Mouse (Mus musculus): ENCODE measurements around the gene Foxo6. TPM values are rescaled to one million over a fixed set of nuclear protein-coding genes. Genes with fewer than 3 reads are reported as not detected.

Foxo6 gene
- polyA plus RNA-seq, 1 experiment from 2014 or later, result 0.11 TPM

DNA sequence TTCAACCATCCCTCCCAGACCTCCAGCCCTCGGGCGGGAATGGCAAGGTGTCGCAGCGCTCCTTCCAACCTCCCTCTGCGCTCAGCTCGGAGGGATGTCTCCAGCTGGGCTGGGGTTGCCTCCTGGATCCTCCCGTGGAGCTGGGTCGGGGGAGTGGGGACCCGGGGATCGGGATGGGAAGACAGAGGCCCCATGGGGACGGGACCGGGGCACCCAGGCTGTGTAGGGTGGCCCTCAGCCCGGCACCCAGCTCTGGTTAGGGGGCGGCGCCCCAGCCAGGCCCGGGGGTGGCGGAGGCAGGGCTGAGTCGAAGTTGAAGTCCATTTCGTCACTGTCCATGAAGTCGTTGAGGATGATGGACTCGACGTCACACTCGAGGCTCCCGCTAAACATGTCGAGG is 19.5 kb downstream of the Foxo6 start:
- WGBS, result 5% methylated on average over 25 of the region's 25 CpGs
- no peak overlapping the region for H3K27ac ChIP-seq (ENCODE audit: low read depth)
- no peak for TF ChIP-seq CTCF (IDR thresholded peaks at IDR 0.05; ENCODE audit: low read depth)
- H3K27me3 ChIP-seq (ENCODE audit: insufficient read depth, low read length), result peaks cover 77% of the 10 kb centered on the region
- no peaks in the 10 kb centered on the region for H3K9me3 ChIP-seq (ENCODE audit: low read depth, low read length)
- ATAC-seq (ENCODE audit: insufficient read depth) (no peak), DNase-seq (no peak)
- peak overlapping the region; percentile 72 for H3K4me2 ChIP-seq
- peak overlapping the region; percentile 32; the same call in 1 of the 2 replicates for H3K9ac ChIP-seq
- peak overlapping the region; percentile 40 for H3K4me3 ChIP-seq (ENCODE audit: low read depth, low read length)
- H3K4me1 ChIP-seq (ENCODE audit: insufficient read depth), result peaks cover 4% of the 10 kb centered on the region; the same call in 1 of the 2 replicates
- no peaks in the 10 kb centered on the region for H3K36me3 ChIP-seq (ENCODE audit: insufficient read depth)

DNA sequence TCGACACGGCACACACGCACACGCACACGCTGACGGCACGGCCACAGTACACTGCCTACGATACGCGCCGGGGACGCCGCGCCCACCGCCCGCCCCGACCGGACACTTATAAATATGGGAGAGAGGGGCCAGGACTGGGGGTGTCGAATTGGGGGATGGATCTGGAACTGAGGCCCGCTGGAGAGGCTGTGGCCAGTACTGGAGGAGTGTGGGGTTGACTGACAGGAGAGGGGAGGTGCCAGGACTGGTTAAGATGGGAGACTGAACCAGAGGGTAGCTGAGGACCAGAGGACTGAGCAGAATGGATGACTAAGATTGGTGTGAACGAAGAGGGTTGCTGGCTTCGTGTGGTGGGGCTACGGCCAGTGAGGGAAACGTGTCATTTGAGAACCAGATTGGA is 20.0 kb downstream of the Foxo6 start:
- Histone ChIP-seq H3K4me3 (ENCODE audit: low read depth, low read length) (no peak overlapping the region; the same call in 1 of the 2 replicates), H3K9me3 (ENCODE audit: low read depth, low read length) (no peaks in the 10 kb centered on the region), H3K36me3 (ENCODE audit: insufficient read depth) (no peaks in the 10 kb centered on the region), H3K9ac (no peak overlapping the region), H3K4me2 (no peak overlapping the region), H3K27ac (ENCODE audit: low read depth) (no peak overlapping the region), H3K27me3 (ENCODE audit: insufficient read depth, low read length) (peaks cover 72% of the 10 kb centered on the region), H3K4me1 (ENCODE audit: insufficient read depth) (peaks cover 4% of the 10 kb centered on the region; the same call in 1 of the 2 replicates)
- DNase-seq, result no peak
- no peak; the same call in 1 of the 2 replicates for ATAC-seq (ENCODE audit: insufficient read depth)
- TF ChIP-seq CTCF (IDR thresholded peaks at IDR 0.05; ENCODE audit: low read depth), result no peak
- 29% methylated on average over 24 of the region's 24 CpGs for WGBS

DNA sequence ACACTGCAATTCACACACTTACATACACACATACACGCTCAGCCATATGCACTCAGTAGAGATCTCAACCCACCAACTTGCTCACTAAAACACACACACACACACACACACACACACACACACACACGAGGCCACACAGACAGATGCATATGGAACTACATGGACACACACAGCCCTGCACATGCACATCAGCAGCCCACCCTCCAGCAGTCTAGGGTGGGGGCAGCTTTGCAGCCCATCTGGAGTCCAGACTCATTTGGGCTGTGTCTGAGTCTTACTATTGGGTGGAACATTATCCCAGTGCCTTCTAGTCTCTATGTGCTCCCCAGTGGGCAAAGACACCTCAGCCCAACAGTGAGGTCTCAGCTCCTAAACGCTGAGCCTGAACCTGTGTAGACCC is 23.0 kb downstream of the Foxo6 start:
- Histone ChIP-seq H3K4me2 (no peak overlapping the region), H3K9ac (no peak overlapping the region), H3K27me3 (ENCODE audit: insufficient read depth, low read length) (peaks cover 50% of the 10 kb centered on the region), H3K27ac (ENCODE audit: low read depth) (no peak overlapping the region), H3K9me3 (ENCODE audit: low read depth, low read length) (no peaks in the 10 kb centered on the region), H3K36me3 (ENCODE audit: insufficient read depth) (no peaks in the 10 kb centered on the region), H3K4me1 (ENCODE audit: insufficient read depth) (peaks cover 4% of the 10 kb centered on the region; the same call in 1 of the 2 replicates), H3K4me3 (ENCODE audit: low read depth, low read length) (no peak overlapping the region)
- WGBS, result 58% methylated on average over 3 of the region's 3 CpGs
- DNase-seq (no peak), ATAC-seq (ENCODE audit: insufficient read depth) (no peak)
- TF ChIP-seq CTCF (IDR thresholded peaks at IDR 0.05; ENCODE audit: low read depth), result no peak

DNA sequence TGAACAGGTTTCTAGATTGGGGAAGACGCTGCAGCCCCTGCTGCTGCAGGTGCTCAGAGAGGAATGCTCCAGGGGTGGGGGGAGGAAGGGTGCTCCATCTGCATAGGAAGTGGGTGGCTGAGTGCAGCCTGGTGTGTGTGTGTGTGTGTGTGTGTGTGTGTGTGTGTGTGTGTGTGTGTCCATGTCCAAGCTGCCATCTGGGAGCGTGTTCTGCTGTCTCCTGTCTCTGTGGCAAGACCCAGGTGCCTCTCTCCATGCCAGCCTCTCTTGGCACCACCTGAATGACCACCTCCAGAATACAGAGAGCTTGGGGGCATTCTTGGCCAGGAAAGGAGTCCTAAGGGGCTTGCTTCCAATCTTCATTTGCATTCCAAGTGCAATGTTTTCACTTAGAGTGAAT is 24.4 kb downstream of the Foxo6 start:
- no peak for TF ChIP-seq CTCF (IDR thresholded peaks at IDR 0.05; ENCODE audit: low read depth)
- WGBS, result 55% methylated on average over 2 of the region's 2 CpGs
- Histone ChIP-seq H3K4me1 (ENCODE audit: insufficient read depth) (peaks cover 4% of the 10 kb centered on the region; the same call in 1 of the 2 replicates), H3K27me3 (ENCODE audit: insufficient read depth, low read length) (peaks cover 44% of the 10 kb centered on the region), H3K27ac (ENCODE audit: low read depth) (no peak overlapping the region), H3K36me3 (ENCODE audit: insufficient read depth) (no peaks in the 10 kb centered on the region), H3K4me3 (ENCODE audit: low read depth, low read length) (no peak overlapping the region), H3K4me2 (no peak overlapping the region), H3K9ac (no peak overlapping the region), H3K9me3 (ENCODE audit: low read depth, low read length) (no peaks in the 10 kb centered on the region)
- no peak for DNase-seq
- no peak for ATAC-seq (ENCODE audit: insufficient read depth)

GRCm38 (mm10) chr4:120262206-120262605 is 24.9 kb downstream of the Foxo6 start:
- H3K27me3 ChIP-seq (ENCODE audit: insufficient read depth, low read length), result peaks cover 39% of the 10 kb centered on the region
- no peak for DNase-seq
- no peak overlapping the region for H3K4me3 ChIP-seq (ENCODE audit: low read depth, low read length)
- peaks cover 4% of the 10 kb centered on the region; the same call in 1 of the 2 replicates for H3K4me1 ChIP-seq (ENCODE audit: insufficient read depth)
- no peak overlapping the region for H3K4me2 ChIP-seq
- H3K36me3 ChIP-seq (ENCODE audit: insufficient read depth), result no peaks in the 10 kb centered on the region
- H3K9ac ChIP-seq, result no peak overlapping the region
- H3K9me3 ChIP-seq (ENCODE audit: low read depth, low read length), result no peaks in the 10 kb centered on the region
- no peak for TF ChIP-seq CTCF (IDR thresholded peaks at IDR 0.05; ENCODE audit: low read depth)
- 51% methylated on average over 10 of the region's 10 CpGs for WGBS
- no peak overlapping the region for H3K27ac ChIP-seq (ENCODE audit: low read depth)
- no peak for ATAC-seq (ENCODE audit: insufficient read depth)

GRCm38 (mm10) chr4:120259356-120260181 is 27.6 kb downstream of the Foxo6 start:
- H3K27me3 ChIP-seq (ENCODE audit: insufficient read depth, low read length), result peaks cover 15% of the 10 kb centered on the region

DNA sequence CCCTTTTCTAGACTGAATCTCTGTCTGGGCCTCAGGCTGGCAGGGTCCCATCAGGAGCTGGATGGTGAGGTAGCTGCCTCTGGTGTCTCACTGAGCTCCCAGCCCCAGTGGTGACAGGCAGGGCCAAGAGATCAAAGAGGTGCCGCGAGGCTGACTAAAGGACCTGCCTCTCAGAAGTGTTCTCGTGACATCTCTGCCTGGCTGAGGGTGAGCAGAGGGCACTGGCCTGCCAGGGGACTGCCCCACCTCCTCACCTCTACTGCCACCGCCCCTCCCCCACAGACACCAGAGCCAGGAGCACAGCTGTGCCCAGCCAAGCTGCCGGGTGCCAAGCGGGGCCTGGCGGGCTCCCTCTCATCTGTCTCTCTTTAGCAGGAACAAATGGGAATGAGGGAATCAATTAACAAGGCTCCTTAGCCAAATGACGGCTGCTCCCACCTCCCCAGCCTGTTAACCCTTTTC is 38.3 kb downstream of the Foxo6 start:
- ATAC-seq (ENCODE audit: insufficient read depth), result 0 out of 2 replicates have a peak, but pooled peaks have one; percentile 2
- WGBS, result 8% methylated on average over 8 of the region's 8 CpGs
- peak overlapping the region; percentile 15; the same call in 1 of the 2 replicates for H3K27ac ChIP-seq (ENCODE audit: low read depth)
- H3K4me2 ChIP-seq, result no peak overlapping the region
- no peaks in the 10 kb centered on the region for H3K9me3 ChIP-seq (ENCODE audit: low read depth, low read length)
- no peak for TF ChIP-seq CTCF (IDR thresholded peaks at IDR 0.05; ENCODE audit: low read depth)
- no peaks in the 10 kb centered on the region for H3K27me3 ChIP-seq (ENCODE audit: insufficient read depth, low read length)
- H3K4me1 ChIP-seq (ENCODE audit: insufficient read depth), result peaks cover 19% of the 10 kb centered on the region
- H3K9ac ChIP-seq, result no peak overlapping the region
- peak; percentile 51 for DNase-seq
- no peak overlapping the region for H3K4me3 ChIP-seq (ENCODE audit: low read depth, low read length)
- no peaks in the 10 kb centered on the region for H3K36me3 ChIP-seq (ENCODE audit: insufficient read depth)

More at GRCm38 (mm10) chr4:120259356-120260181, 27.6 kb downstream of the Foxo6 start:
- H3K9ac ChIP-seq, result no peak overlapping the region
- H3K4me2 ChIP-seq, result no peak overlapping the region
- no peaks in the 10 kb centered on the region for H3K36me3 ChIP-seq (ENCODE audit: insufficient read depth)
- ATAC-seq (ENCODE audit: insufficient read depth), result no peak
- no peak for DNase-seq
- H3K4me1 ChIP-seq (ENCODE audit: insufficient read depth), result peaks cover 4% of the 10 kb centered on the region; the same call in 1 of the 2 replicates
- no peak overlapping the region for H3K27ac ChIP-seq (ENCODE audit: low read depth)
- 37% methylated on average over 21 of the region's 21 CpGs for WGBS
- H3K9me3 ChIP-seq (ENCODE audit: low read depth, low read length), result no peaks in the 10 kb centered on the region
- no peak for TF ChIP-seq CTCF (IDR thresholded peaks at IDR 0.05; ENCODE audit: low read depth)
- no peak overlapping the region for H3K4me3 ChIP-seq (ENCODE audit: low read depth, low read length)

All from lung, embryonic 14.5 days (tissue).